Mouse (Mus musculus): ENCODE measurements at regions not wholly inside any gene's neighbourhood (a gene's known extent, or its start where the extent isn't known, plus 50 kb on each side); places are given as distances from the start of the nearest gene placed in this dataset.
"Not testable (repeated sequence)": the region's sequence is repeated elsewhere in the genome, so short reads cannot be mapped to it uniquely, and the experiment has no call there.

DNA sequence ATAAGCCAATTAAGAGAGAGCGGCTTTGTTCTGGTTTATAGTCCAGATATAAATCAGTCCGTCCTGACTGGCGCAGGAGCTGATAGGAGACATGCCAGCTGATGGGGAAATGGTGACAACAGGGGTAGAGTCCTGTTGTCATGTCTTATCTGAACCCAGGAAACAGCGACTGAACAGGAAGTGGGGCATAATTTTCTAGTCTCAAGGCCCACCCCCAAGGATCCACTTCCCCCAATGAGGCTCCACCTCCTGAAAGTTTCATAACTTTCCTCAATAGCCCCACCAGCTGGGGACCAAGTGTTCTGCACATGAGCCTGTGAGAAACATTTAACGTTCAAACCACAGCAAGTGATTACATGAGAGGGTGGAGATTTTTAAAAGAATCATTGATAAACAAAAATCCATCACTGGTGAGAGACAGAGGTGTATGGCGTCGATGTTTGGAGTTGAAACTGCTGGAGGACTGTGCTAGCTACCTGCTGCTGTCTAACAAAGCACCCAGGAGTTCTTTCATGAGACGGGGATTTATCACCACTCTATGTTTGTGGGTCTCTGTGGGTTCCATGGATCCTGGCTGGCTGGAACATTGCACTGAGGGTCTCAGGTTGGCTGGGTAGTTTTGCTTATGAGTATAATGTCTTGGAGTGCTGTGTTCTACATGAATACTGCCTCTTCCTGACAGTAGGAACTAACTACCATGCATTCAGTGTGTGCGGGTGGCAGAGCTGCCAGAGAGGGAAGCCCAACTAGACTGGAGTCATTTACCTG, 132.0 kb upstream of the Gadl1 start:
- DNase-seq (ENCODE audit: low read depth): no peak

DNA sequence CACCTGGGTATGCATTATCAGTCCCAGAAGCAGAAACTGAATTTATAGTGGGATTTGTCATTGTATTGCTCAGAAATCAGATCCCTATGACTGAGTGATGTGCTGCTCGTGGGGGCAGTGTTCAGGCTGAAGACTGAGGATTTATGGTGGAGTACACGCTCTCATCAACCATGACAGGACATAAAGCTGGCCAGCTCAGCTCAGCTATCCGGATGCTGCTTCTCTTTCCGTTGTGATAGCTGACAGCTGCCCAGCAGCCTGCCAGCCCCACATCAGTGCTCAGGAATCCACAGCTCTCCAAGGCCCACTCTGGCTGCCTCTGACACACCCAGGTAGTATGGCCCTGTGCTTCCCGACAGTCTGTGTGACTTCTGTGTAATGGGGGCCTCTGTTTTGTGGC, 130.4 kb upstream of the Gadl1 start:
- DNase-seq (ENCODE audit: low read depth): no peak

DNA sequence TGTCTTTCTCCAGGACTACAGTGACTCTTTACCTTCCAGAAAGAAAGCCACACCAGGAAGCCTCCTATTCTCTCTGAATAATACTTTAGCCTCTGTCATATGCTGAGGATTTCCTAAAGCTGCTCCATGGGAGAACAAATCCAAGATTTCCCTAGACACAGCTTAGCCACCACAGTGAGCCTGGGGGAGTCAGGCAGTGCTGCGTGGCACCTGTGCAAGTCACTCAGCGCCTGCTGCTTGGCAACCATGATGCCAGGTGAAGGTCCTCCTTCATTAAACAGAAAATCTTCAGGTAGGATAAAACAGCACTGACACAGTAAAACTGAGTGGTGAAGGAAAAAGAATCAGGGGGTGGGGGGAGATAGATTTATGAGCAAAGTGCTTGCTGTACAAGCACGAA, 109.9 kb upstream of the Gadl1 start:
- DNase-seq (ENCODE audit: low read depth): no peak

DNA sequence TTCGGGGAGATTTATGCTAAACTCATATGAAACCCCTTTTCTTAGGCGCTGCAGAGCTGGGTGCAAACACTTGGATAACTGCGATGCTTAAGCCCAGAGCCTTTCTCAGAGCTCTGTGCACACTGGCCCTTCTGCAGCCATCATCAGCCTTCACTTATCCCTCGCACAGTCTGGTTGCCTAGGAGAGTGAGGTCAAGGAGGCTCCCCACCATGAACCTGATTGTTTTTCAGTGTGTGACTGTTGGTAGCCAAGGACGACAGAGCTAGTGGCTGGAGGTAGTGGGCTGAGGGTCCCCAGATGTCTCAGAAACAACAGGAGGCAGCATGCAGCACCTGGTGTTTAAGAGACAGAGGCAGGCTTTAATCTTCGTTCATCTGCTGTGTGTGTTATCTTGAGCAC, 108.6 kb upstream of the Gadl1 start:
- no peak for DNase-seq (ENCODE audit: low read depth)

DNA sequence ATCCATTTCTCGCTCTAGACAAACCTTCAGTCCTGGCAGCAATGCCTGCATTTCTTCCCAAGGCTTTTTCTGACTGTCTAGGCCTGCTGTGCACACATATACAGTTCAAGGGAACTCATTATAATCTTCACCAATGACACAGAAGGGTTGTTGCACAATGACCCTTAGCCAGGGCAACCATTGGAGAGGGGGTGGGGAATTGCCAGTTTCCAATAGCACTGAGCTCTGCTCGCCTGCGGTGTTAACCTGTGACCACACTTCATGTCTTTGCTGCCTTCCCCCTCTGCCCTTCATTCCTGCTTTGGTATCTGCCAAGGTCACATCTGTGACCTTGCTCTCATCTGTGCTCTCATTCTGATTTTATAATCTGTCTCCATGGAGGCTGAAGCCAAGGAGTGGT, 106.2 kb upstream of the Gadl1 start:
- DNase-seq (ENCODE audit: low read depth): no peak

DNA sequence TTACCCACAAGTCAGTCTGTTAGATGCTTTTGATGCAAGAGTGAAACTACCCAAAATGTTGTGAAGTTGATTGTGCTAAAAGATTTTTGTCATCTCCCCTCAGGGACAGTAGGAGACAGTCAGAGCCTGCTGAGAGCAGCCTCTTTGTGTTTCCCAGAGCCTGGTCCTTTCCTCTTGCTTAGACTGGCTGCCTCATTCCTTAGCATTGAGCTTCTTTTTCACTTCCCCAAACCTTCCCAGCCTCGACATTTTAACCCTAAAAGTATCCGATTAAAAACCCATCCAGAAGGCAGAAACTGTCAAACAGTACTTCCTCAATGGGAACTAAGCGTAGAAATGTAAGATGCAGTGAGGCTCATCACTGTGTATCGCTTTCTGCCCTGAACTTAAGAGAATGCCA, 104.0 kb upstream of the Gadl1 start:
- no peak for DNase-seq (ENCODE audit: low read depth)

DNA sequence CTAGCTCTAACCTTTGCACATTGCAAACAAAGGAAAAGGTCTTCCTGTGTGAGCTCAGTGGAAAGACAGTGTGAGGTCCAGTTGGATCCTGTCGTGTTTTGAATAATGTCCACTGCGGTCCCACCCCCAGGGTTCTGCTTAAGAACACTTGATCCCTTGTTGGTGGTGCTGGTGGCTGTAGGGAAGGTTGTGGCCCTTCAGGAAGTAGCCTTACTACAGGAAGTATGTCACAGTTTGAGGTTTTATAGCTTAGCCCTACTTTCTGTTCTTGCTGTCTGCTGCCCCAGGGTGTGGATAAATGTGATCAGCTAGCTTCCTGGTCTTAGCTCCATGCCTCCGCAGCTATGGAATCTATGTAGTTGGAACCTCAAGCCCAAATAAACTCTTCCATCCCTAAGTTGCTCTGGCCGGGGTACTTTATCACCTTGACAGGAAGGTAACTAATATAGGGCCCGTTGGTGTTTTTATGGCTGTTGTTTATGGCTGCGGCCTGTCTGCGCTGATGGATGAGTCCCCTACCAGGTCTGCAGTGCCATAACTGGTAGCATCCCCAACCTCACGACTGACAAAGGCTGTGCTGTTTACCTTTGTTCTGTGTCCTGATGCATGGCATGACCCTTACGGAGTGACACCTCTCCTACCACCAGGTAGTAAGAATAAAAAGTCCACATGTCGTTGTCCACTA, 103.1 kb upstream of the Gadl1 start:
- no peak for DNase-seq (ENCODE audit: low read depth)

DNA sequence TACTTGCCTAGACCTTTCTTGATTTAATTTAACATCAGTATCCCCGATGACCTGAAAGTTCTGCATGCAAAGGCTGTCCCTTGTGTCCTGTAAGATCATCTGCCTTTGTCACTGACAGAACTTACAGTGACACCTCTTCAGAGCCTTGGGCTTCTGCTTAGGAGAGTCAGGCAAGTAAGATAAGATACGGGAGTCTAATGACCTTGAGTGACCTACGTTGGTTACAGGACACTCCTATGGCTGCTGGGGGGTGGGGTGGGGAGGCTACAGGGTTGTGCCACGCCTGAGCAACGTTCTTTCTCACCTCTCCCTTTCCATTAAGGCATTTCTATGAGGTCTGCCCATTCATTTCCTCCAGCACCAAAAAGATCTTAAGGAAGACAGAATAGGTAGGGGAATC, 69.1 kb upstream of the Gadl1 start:
- no peak for DNase-seq (ENCODE audit: low read depth)

DNA sequence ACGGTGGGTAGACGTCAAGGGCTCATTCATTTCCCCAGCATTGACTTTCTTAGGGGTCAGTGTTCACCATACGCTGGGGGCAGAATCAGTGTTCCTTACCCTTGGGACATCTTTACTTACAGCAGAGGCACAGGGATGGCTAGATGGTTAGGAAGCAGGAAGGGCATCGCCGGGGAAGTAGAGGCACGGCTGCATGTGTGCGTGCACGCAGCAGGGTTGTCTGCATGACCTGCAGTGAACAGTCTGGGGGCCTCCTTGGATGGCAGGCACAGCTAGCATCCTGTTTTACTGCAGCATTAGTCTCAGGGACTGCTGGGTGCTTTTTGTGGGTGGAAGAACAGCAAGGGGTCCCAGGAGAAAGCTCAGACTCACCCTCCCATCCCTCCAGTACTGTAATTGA, 68.5 kb upstream of the Gadl1 start:
- DNase-seq (ENCODE audit: low read depth): no peak

DNA sequence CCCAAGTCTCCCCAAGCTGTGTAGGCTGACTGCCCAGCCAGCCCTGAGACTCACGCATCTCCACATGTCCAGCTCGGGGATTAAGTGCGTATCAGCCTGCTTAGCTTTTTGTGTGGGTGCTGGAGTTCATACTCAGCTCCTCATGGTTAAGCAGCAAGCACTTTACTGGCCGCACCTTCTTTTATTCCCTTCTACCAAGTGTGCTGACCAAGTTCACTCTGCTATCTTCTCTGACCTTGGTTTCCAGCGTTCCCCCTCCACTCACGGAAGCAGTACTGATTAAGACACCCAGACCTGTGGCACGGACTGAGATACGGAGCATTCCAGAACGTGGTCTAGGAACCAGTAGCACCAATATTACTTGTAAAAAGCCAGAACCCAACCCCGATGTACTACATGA, 67.6 kb upstream of the Gadl1 start:
- no peak for DNase-seq (ENCODE audit: low read depth)

DNA sequence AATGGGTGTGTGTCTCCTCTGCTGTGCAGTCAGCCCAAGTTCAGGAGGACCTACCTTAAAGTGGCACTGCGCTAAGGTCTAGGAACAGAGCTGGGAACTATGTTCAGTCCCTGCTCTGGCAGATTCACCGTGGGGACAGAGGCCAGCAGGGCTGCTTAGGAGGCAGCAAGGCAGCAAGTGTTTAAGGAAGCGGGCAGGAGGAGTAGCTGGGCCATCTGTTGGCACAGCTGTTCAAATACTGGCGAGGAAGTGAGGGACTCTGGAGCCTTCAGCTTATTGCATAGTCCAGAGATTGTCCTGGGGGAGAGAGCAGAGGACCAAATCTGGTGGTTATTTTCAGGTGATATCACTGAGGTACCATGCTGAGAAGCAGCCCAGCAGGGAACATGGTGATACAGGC, 64.9 kb upstream of the Gadl1 start:
- no peak for DNase-seq (ENCODE audit: low read depth)

DNA sequence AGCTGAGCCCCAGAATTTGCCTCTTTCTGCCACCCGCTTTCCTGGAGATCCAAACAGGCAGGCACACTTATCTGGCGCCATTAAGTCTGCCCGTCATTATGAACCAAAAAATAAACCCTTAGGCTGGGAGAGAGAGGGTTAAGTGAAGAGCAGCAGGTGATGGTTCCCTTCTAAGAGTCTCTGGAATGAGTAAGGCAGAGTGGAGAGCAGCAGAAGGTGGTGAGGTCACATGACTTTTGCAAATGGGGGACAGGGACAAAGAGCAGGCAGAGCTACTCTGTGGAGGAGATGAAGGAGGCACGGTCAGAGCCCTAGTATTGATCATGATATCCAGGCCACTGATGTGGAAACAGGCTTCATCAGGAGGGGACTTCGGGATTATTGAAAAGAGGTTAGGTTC, 64.2 kb upstream of the Gadl1 start:
- no peak for DNase-seq (ENCODE audit: low read depth)

DNA sequence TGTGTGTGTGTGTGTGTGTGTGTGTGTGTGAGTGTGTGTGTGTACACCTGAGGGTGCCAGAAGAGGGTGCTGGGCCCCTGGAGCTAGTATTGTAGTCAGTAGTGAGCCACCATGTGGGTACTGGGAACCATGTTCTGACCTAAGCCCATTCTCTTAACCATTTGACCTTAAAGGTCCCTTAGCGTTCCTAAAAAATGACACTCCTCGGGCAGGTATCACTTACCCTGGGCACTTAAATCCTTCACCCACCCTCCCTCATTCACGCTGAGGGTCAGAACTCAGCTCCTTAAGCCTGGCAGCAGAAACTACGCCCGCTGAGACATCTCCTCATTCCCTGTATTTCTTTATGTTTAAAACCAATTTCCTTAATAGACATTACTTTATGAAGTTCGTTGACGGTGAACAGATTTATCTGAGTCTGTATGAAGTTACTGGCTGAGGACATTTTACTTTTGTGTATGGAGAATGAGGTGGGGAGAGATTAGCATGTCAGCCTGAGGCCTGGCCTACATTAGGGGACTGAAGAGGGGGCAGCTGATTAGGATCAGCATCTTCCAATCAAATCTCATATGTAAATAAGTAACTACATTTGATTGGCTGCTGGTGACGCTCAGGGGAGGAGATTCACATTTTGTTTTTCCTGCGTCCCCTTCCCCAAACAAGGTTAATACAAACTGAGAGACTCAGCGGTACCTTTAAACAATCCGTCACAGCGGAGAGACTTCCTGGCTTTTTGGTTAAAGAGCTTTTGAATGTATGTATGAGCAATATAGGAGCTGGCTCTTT, 61.8 kb upstream of the Gadl1 start:
- no peak for DNase-seq (ENCODE audit: low read depth)

DNA sequence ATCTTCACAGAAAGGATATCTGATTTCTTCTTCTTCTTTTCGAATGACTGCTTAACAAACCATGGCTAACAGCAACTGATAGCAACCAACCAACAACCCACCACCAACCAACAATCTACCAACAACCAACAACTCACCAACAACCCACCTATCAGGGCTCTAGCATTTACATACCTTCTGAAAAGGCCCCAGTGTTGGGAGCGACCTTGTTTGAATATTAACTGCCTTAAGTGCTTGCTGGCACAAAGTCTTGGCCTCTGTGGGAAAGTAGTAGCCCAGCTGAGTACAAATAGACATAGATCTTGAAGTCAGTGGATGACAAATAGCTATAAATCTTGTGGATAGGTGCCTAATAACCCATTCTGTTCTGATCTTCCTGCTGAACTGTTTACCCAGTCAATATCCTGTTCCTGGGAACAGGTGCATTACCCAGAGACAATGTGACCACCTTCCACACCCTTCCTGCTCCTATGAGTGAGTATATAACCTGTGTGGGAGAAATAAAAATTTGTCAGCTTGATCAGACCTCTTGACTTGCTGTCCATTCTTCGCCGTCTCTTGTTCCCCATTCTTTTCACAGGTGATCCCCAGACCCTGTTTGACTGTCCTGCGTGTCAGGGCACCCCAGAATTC, 55.9 kb upstream of the Gadl1 start:
- not testable (repeated sequence) for DNase-seq (ENCODE audit: low read depth)

DNA sequence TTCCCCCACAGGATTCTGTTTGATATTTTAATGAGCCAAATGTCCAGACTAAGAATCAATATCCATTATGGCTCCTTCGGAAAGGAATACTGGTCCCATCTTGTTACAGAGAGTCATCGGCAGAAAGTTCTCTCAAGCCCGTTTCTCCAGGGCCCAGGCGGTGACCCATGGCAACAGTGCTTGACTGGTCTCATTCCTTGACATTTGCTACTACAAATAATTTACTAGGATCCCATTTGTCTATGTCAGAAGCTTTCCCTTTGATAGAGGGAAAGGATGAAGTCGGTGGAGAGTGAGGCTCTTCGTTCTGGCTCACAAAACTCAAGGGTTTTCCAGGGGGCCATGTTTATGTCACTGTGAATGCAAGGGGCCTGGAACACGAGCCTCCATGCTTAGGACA, 52.0 kb upstream of the Gadl1 start:
- no peak for DNase-seq (ENCODE audit: low read depth)

DNA sequence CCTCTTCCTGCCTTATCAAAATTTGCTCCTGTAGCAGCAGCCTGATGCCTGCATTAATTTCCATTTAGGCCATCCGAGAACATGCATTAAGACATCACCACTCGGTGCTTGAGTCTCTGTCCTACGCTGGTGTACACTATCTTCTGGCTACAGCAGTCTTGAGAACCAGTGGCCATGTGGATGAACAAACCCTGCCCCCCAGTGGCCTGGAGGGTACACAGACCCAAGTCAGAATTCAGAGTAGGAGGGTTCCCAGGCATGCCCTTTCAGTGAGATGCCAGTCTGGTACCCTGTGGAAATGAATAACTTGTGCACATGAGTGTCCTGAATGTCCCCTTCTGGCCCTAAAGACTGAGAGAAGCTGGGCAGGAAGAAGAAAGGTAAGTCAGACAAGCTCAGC, 50.4 kb upstream of the Gadl1 start:
- no peak for DNase-seq (ENCODE audit: low read depth)
